Mouse (Mus musculus) spleen, postnatal 10 days (tissue): Measurements from ENCODE around the gene Olfr1336.
"Not testable (repeated sequence)": the region's sequence is repeated elsewhere in the genome, so short reads cannot be mapped to it uniquely, and the experiment has no call there.

Source experiments
- DNase-seq, 2 experiments: peaks; one replicate each; pipeline ENCODE4 v3.0.0; 2021 to 2022; ENCODE audit warnings: low spot score in 2 of 2

The Olfr1336 gene

DNA sequence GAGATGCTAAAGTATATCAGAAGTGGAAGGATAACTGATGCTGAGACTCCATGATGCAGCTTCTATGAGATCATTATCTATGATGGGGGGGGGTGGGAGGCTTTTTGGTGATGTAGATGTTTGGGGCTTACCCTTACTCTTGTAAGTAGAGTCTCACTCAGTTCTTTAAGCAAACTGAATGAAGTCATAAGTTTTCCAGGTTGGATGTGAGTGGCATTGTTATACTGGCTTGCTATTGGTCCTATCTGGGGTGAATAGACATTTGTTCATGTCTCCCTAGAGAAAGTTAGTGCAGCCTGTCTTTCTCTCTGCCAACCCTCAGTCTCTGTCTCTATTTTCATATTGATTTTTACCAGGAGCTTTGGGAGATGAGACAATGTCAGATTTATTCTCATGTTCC lies at the start of gene Olfr1336:
Gene Olfr1336 (plus strand): TSS at position 301 of the 400 bp plus-strand sequence.
- no peak for DNase-seq

DNA sequence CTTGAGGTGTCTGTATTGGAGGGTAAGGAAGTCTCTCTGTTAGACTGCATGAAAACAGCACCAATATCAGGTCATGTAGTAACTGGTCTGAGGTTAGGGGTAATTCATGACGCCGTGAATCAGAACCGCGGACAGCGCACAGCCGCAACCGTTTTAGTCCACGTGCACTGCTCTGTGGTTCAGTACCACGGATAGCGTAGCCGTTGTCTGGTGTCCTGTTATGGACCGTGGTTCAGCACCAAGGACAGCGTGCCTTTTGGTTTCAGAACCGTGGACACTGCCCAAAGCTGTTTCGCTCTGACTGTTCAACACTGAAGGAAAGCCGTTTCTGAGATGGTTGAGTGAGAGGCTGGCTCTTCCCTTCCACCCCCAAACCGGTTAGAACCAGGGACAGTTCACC lies 45.9 kb upstream of the Olfr1336 start, which contains the start of gene Gm20715:
Gene Gm20715 (plus strand): TSS at position 235 of the 400 bp plus-strand sequence.
- peak; percentile 37 to 86 for DNase-seq

DNA sequence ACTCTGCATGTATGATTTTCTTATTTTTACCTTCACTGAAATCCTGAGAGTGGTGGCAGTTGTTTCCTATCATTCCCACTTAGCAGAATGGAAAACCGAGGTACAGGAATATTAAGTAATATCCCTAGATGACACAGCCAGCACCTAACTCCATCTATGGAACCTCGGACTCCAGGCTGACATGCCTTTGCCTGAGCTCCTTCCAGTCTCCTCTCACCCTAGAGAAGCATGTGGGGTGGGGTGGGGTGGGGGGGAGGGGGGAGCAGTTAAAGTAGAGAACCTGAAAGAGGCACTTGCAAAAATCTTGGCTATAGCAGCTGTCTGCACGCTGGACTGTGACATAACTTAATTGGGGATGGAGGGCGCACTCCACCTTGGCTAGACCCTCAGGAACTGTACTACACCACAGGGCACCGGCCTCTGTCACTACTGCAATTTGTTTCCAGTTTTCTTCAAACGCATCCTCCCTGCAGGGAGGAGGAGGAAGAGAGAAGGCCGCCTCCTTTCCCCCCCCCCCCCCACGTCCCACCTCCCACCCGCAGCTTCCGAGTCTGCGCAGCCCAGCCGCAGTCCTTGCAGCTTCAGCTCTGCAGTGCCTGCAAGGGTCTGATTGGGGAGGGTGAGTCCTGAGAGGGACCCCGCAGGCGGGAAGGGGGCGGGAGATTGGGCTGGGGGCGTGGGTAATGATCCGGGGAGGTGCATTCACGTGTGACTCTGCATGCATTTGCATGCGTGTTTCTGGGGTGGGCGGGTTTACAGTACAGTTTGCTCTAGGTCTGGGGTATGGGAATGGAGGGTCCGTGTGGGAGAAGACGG lies 41.1 kb upstream of the Olfr1336 start:
- DNase-seq = no peak

DNA sequence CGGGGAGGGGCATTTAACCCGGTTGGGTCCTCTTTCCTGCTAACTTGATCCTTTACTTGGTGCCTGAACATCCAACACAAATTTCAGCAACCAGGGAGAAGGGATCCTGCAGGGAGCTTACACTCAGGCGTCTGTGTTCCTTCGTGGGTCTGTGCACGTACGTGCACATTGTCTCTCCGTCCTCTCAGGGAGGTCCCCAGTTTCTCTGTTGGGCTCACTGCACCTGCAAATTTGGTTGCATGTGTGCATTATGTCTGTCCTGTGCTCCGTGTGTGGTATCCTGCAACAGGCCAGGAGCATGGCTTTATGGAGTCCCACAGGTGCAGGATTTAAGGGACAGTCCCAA lies 40.6 kb upstream of the Olfr1336 start:
- DNase-seq = no peak

DNA sequence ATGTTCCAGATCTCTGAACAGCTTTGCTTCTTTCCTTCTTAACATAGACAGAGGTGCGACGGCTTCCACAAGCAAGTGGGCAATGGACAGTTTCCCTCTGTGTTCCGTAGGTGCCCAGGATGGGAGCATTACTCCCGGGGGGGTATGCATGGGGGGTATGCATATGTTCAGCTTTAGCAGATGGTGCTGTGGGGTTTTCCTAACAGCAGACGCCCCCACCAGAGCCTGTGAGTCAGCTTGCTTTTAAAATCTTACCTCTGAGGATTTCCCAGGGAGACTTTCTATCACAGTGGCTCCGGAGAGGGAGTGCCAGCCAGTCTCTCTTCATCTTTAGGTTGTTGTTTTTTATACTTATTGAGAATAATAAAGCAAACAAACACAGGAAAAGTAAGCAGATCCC lies 36.1 kb upstream of the Olfr1336 start:
- no peak for DNase-seq

DNA sequence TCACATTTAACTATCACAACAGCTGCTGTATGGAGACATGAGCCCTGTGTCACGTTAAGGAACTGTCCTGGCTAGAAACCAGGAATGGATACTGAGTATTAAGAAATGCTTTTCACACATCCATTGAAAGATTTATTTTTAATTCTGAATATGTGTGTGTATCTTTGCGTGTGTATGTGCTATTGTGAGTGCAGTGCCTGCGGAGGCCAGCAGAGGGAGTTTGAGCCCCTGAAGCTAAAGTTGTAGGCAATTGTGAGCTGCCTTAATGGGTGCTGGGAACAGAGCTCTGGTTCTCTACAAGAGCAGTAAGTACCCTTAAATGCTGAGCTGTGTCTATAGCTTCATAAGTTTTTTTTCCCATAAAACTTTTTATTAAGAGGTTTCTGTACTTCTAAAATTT lies 26.6 kb upstream of the Olfr1336 start:
- DNase-seq = no peak

DNA sequence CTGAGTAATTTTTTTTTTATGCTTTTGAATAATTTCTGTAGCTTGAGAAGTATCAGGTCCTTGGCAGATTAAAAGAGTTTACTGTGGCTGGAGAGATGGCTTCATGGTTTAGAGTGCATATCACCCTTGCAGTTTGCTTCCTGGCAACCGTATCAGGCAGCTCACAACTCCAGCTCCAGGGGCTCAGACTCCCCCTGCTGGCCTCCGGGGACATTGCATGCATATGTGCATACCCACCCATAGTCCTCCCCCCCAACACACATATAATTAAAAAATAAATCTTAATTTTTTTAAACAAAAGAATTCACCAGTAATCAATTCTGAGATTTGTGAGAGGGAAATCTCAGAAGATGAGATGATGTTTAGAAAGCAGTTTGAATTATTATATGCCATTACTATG lies 25.6 kb upstream of the Olfr1336 start:
- peak in 1 of 2 experiments; percentile 40 for DNase-seq

DNA sequence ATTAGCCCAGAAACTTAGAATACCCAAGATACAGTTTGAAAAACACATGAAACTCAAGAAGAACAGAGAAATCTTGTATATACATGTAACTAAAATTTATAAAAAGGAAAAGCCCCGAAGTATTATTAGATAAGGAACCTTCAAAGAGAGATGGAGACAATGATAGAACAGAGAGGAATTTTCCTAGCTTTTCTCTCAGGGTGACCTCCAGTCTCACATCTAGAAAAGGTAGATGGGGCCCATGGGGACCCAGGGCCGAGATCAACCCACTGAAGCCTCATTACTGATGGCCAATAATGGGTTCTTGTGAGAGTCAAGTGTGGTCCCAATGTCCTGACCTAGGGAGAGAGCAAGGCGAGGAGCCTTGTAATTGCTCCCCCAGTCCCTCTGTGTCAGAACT lies 17.6 kb upstream of the Olfr1336 start, which contains the start of gene Olfr1344:
Gene Olfr1344 (plus strand): TSS at position 301 of the 400 bp plus-strand sequence.
- no peak for DNase-seq

DNA sequence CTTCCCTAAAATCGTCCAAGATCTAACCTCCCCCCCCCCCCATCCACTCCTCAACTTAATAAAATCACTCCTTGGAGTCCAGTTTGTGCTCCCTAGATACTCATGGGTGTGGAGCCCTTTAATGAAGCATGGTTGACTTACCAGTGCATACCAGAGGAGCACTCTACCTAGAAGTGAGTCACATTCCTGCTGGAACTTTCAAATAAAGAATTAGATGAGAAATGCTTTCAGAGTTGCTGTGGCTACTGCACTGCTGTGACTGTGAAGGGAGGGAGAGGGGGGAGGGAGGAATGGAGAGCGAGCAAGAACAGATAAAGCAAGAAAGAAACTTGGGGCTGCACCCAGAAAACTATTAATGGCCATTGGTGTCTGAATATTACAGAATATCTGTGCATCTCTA lies 14.8 kb upstream of the Olfr1336 start:
- DNase-seq = no peak

DNA sequence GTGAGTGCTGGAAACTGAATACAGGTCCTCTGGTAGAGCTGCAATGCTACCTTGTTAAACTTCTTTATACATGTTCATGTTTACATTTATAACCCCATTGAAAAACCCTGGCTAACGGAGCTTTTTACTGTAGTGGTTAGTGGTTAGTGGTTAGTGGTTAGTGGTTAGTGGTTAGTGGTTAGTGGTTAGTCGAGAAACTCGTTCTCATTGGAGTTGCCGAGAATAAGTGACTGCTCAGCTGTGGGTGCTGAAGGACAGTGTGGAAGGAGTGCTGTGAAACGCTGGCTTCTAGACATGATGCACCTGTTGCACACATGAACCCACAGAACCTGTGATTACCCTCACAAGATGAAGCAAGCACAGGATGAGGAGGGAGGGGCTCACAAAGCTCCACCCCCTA lies 8.2 kb upstream of the Olfr1336 start:
- DNase-seq = no peak

DNA sequence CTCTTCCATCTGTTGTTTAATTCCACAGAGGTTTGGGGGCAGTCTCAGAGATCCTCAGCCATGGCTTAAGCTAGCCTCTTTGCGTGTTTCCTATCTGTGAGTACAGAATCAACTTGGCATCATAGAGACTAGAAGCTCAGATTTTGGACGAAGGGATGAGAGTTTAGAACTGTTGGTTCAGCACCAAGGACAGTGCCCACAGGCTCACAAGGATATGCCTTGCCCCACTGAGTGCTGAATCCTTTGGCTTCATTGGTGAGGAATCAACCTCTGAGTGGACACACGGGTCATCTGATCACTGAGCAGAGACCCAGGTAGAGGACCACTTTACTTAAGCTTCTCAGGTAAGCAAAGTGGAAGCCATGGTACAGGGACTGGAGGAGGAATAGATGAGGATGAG lies 431 bp downstream of the Olfr1336 start:
- DNase-seq = no peak

DNA sequence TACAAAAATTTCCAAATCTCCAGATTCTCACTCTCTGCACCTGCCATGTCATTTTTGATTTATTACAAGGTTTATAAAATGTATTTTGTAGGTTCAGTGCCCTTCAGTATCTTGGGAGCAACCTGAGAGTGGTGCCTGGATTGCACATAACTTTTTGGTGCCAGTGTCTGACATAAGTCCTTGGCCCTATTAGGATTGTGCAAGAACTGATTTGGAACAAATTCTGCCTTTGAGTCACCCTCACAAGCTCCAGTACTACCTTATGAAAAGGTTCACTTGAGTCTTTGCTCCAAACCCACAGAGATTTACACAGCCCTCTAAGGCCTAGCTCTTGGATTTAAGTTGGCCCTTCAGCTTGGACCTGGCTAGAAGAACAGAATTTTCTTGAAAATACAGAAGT lies 11.0 kb downstream of the Olfr1336 start, which contains the start of gene Olfr1346:
Gene Olfr1346 (plus strand): TSS at position 151 of the 400 bp plus-strand sequence.
- no peak for DNase-seq

DNA sequence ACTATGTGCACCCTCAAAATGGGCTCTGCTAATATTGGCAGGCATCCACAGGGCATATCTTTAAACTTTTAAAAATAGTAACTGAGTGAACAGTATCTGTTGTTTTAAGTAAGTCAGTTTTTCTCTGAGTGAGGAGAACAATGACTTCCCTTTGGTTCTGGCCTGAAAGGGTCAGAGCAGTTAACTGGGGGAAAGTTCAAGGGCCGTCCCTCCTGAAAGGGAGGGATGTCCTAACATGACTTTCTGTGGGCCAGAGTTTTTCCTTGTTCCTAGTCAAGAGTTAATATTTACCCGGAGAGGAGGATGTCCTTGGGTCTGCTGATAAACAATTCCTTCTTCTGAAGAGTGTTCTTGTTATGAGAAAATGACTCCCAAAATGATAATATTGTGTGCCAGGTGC lies 21.7 kb downstream of the Olfr1336 start:
- DNase-seq = not testable (repeated sequence)

DNA sequence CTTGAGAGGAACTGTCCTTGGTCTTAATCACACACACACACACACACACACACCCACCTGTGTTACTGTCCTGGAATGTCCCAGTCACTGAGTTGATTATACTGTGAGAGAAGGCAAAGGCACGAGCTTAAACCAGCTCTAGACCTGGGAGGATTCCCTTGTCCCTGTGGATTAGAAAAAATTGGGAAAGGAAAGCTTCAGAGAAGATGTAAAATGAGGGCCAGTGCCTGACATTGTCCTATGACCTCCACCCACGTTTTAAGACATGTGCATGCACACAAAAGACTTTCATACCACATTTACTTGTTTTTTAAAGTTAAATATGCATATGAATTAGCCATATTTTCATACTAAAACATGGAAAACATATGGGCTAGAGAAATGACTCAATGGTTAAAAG lies 30.9 kb downstream of the Olfr1336 start, which contains the start of gene Olfr5:
Gene Olfr5 (minus strand): TSS at position 101 of the 400 bp plus-strand sequence.
- DNase-seq = no peak

DNA sequence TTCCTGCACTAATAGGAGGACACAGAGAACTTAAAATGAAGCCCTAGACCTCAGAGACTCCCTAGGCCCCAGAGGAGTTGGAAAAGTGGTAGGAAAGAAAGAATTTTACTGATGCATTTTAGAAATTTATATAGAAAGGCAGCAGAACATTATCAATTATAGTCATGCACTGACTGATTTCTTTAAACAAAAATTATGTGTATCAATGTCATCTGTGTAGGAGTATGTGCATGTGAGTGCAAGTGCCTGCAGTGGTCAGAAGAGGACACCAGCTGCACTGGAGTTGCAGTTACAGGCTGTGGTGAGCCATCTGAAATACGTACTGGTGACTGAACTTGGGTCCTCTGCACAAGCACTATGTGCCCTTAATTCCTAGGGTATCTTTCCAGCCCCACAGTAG lies 43.7 kb downstream of the Olfr1336 start, which contains the start of gene Olfr1347:
Gene Olfr1347 (minus strand): TSS at position 101 of the 400 bp plus-strand sequence.
- DNase-seq = no peak

DNA sequence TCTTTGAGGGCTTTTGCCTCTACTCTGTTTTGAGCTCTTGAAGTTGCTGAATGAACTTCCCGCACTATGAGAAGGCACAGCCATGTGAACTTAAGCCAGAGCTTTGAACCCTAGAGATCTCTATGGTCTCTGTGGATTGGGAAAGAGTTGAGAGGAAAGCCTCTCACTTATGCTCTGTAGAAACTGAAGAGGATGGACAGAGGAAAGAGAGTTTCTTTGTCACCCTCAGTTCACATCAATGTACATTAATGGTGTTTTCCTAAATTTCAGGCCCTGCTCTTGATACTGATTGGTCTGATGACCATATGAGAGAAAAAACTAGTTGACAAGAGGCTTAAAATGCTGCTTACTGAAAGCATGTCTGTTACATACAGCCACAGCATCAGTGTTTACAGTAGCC lies 52.7 kb downstream of the Olfr1336 start, which contains the start of gene Olfr1348:
Gene Olfr1348 (minus strand): TSS at position 101 of the 400 bp plus-strand sequence.
- DNase-seq = no peak
